Mouse (Mus musculus) bone marrow macrophage, adult 2 months (primary cell): ENCODE data around the gene 4930402H24Rik. TPM values are rescaled to one million over a fixed set of nuclear protein-coding genes. Genes with fewer than 3 reads are reported as not detected.

Experiments used
- H3K27ac ChIP-seq: 2 replicates; pipeline ENCODE4 v1.5.1; 2012; ENCODE audit warnings: low read depth, low read length; ENCODE audit not compliant: insufficient read depth
- H3K4me1 ChIP-seq: 2 replicates; pipeline ENCODE4 v1.6.1; 2012; ENCODE audit warnings: low read length; ENCODE audit not compliant: control insufficient read depth, insufficient read depth
- H3K4me3 ChIP-seq: 2 replicates; pipeline ENCODE4 v1.5.1; 2012; ENCODE audit warnings: mild to moderate bottlenecking, low read length, moderate library complexity; ENCODE audit not compliant: insufficient read depth
- CTCF ChIP-seq: IDR thresholded peaks from 2 replicates; pipeline ENCODE4 v1.5.1; 2012; ENCODE audit warnings: low read depth, mild to moderate bottlenecking, low read length, moderate library complexity
- POLR2A ChIP-seq: IDR thresholded peaks from 2 replicates; pipeline ENCODE4 v1.6.1; 2012; ENCODE audit warnings: mild to moderate bottlenecking, low read depth, low read length, borderline replicate concordance
- polyA plus RNA-seq: library from polyadenylated mRNA; stranded (reverse); fragments of >200 nt; gene quantifications from 2 replicates; pipeline ENCODE4 v1.2.4, GENCODE M21; 2012; ENCODE audit not compliant: missing spikeins, insufficient read depth, insufficient read length

The 4930402H24Rik gene
- polyA plus RNA-seq, 1 experiment, result 22.8 TPM

DNA sequence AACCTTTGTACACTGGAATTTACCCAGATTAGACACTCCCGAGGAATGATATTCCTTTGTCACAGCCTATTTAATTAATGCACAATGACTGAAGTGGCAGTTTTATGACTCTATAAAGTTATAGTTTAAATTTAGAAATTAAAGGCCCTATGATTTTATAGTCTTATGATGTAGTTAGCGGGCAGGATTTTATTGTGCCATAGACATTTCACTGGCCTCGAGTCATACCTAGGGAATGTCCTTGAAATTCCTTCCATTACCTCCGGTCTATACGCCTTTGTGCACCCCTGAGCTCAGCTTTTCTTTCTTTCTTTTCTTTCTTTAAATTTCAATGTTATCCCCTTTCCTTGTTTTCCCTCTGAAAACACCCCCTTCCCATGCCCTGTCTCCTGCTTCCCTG is 35.3 kb downstream of the 4930402H24Rik start:
- H3K27ac ChIP-seq, result no peak overlapping the region
- no peak overlapping the region for H3K4me3 ChIP-seq
- H3K4me1 ChIP-seq, result peaks cover 2% of the 10 kb centered on the region
- TF ChIP-seq CTCF (no peak), POLR2A (no peak)

DNA sequence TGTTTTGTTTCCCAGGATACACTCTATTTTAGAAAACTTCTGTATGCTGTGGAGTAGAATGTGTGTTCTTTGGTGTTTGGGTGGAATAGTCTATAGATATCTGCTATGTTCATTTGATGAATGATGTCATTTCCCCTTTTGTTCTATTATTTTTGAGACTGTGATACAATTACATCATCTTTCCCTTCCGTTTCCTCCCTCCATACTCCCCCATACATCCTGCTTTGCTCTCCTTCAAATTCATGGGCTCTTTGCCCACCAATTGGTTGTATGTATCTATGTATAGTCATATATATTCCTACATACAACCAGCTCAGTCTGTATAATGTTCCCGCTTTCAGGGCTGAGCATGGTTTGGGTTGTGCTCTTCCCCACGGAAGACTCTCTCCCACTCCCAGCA is 44.1 kb downstream of the 4930402H24Rik start:
- Histone ChIP-seq H3K27ac (peak overlapping the region; percentile 51), H3K4me1 (peaks cover 36% of the 10 kb centered on the region), H3K4me3 (no peak overlapping the region)
- TF ChIP-seq POLR2A (no peak), CTCF (no peak)

DNA sequence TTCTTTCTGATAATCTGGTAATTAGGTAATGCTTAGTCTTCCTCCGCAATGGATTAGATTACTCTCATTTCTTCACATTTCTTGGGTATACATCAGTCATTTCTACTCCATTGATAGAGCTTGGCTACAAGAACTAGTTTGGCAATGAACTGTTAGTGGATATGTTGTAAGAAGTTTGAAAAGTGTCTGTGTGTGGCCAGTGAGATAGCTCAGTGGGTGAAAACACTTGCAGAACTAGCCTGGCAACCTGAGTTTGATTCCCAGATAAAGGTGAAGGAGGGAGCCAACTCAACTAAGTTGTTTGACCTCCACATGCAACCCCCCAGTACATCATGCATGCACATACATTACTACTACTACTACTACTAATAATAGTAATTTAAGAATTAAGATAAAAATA is 53.2 kb downstream of the 4930402H24Rik start:
- H3K27ac ChIP-seq, result no peak overlapping the region

DNA sequence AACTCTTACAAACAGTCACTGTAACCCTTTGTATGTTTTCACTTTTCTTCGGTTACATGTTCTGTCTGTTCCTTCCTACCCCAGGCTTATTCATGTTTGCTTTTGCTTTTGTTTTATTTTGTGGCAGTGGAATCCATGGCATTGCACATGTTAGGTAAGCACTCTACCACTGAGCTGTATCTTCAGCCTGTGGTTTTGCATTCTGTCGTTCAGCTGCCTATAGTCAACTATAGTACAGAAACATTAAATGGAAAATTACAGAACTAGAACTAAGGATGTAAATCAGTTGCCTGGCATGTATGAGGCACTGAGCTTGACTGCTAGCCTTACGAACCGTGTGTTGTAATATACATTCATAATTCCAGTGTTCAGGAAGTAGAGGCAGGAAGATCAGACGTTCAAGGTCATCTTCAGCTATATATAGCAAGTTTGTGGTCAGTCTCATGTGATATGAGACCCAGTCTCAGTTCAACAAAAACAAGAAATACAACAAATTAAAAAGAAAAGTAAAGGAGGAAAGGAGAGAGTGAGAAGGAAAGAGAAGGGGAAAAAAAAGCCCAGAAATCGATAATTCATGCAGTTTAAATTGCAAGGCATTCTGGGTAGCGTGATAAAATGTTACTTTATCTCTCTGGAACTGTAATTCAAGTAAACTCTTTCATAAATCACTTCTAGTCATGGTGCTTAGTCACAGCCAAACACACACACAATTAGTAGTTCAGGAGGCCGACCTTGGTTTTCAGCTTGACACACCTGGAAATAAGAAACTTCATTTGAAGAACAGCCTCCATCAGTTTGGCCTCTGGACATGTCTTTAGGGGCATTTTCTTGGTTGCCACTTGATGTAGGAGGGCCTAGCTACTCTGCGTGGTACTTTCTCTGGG is 54.6 kb downstream of the 4930402H24Rik start:
- peaks cover 24% of the 10 kb centered on the region for H3K4me1 ChIP-seq
- TF ChIP-seq CTCF, result no peak
- no peak for TF ChIP-seq POLR2A
- peak overlapping the region; percentile 90 for H3K27ac ChIP-seq
- H3K4me3 ChIP-seq, result no peak overlapping the region

More for the DNA sequence above, 53.2 kb downstream of the 4930402H24Rik start:
- TF ChIP-seq POLR2A (no peak), CTCF (no peak)
- Histone ChIP-seq H3K4me3 (no peak overlapping the region), H3K4me1 (peaks cover 24% of the 10 kb centered on the region)

DNA sequence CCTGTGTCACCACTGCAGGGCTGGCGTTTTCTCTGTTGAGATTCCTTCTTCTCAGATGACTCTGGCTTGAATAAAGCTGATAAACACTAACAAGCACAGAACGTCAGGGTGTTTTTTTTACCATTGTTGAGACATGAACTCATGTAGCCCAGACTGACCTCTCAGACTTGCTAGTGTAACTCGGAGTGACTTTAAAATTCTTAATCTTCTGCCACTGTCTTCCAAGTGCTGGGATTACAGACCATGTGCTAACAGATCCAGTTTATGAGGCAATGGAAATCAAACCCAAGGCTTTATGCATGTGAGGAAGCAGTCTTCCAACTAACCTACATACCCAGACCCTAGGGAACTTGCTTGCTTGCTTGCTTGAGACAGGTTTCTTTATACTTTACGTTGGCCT is 56.5 kb downstream of the 4930402H24Rik start:
- H3K27ac ChIP-seq, result no peak overlapping the region
- TF ChIP-seq CTCF (no peak), POLR2A (no peak)
- peaks cover 30% of the 10 kb centered on the region for H3K4me1 ChIP-seq
- no peak overlapping the region for H3K4me3 ChIP-seq

DNA sequence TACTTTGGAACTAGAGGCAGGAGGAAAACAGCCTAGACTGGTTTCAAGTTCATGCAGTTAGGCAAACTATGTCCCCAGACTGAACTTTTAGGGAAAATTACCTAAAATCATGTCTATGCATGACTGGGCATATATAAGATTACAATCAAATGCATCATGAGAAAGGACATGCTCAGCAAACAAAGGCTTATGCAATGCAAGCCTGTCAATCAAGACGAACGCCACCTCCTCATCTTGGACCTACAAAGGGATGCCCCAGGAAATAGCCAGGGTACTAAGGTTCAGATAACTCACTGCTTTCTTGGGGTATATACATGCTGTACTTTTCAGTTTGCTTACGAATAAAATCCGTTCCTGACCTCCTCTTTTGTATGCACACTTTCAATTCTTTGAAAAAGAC is 57.9 kb downstream of the 4930402H24Rik start:
- Histone ChIP-seq H3K4me1 (peaks cover 26% of the 10 kb centered on the region), H3K27ac (no peak overlapping the region), H3K4me3 (no peak overlapping the region)
- TF ChIP-seq CTCF (no peak), POLR2A (no peak)

DNA sequence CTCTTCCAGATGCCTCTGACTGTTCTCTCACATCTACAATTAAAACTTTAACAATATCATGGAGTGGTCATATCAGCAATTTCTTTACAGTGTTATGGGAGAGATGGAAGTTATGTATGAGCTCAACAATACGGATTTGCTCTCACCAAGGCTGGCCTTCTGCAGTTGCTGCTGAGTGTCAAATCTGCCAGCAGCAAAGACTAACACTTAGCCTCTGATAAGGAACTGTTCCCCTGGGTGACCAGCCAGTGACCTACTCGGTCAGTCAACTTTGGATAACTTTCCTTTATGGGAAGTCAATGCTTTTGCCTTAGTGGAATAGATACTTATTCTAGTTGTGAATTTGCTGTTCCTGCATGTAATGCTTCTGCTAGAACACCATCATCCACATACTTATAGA is 62.6 kb downstream of the 4930402H24Rik start:
- peaks cover 9% of the 10 kb centered on the region for H3K4me1 ChIP-seq
- TF ChIP-seq CTCF (no peak), POLR2A (no peak)

DNA sequence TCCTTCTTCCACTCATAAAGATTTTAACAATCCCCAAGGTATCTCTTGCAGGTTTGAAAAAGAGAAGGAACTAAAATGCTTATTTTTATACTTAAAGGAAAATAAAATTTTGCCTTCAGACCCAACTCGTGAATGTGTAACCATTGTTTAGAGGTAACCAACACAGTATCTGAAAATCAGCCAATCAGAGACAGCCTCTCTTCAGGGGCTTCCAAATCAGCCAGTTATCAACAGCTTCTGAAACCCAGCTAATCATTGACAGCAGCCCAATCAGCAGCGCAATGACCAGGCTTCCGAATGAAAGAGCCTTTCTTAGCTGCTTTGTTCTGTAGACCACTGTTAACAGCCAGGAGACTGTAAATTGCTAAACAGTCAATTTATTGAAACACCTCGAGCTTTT is 65.4 kb downstream of the 4930402H24Rik start:
- TF ChIP-seq POLR2A (no peak), CTCF (no peak)
- no peak overlapping the region for H3K4me3 ChIP-seq
- peaks cover 12% of the 10 kb centered on the region for H3K4me1 ChIP-seq
- no peak overlapping the region for H3K27ac ChIP-seq

More for the DNA sequence above, 62.6 kb downstream of the 4930402H24Rik start:
- Histone ChIP-seq H3K4me3 (no peak overlapping the region), H3K27ac (no peak overlapping the region)

DNA sequence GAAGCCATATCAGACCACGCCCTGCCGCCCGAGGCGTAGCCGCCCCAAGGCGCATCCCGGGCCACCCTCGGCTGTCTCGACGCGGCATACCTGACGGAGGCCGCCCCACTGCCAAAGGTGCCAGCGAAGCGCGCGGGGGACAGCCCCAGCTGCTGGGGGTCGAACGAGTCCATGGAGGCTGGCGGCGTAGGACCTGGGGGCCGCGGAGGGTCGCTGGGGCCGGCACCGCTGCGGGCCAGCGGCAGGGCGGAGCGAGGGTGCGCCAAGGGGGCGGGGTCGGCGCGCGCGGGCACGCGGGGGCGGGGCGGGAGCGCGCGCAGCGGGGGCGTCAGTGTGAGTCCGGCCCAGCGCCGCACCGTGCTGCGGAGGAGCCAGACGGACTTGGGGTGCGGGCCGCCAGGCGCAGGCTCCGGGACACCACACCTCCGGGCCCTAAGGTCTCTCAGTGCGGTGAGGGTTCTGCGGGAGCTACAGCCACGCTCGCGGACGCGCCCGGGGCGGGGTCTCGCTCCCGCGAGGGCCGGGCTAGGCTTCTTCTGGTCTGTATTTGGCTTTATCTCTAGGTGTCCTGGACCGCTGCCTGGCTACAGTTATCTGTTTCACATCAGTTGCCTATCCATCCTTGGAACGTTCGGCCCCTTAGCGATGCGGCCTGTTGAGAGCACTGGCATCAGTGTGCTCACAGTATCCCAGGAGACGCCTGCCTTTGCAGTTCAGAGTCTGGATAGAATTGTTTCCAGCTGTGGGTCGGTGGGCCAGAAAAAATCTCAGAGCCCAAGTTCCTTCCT is 66.1 kb downstream of the 4930402H24Rik start:
- Histone ChIP-seq H3K4me3 (peak overlapping the region; percentile 92), H3K27ac (peak overlapping the region; percentile 43), H3K4me1 (peaks cover 8% of the 10 kb centered on the region)
- TF ChIP-seq CTCF (no peak), POLR2A (0 out of 2 replicates have a peak, but pooled peaks have one; percentile 18)

DNA sequence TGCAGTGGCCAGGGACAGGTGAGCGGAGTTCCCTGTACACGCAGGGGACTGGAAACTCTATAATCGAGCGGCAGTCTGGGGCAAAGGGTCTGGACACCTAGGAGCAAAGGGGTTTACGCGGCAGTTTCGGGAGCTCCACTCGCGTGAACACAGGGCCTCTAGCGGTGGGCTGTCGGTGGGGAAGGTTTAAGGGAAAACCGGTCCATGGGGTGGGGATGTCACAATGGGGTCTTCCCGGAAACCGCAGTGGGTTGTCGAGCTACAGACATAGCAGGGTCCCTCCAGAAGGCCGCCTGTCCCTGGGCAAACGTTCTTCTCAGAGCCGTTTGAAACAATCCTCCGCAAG is 66.7 kb downstream of the 4930402H24Rik start:
- TF ChIP-seq CTCF (peak; percentile 31; the same call in 1 of the 2 replicates), POLR2A (no peak)
- Histone ChIP-seq H3K27ac (peak overlapping the region; percentile 43), H3K4me1 (peaks cover 8% of the 10 kb centered on the region), H3K4me3 (peak overlapping the region; percentile 92)
